8 mouse cellular contexts compared by ENCODE assay signal in genomic region chr17:6005638-6006471, GRCm38 (mm10).
A peak's percentile ranks its signal among the peaks of the same experiment; 100 is the strongest.
DNase-seq lines count a peak whose midpoint lies in the region; ATAC-seq and TF ChIP-seq lines count a peak whose summit lies in the region.

No protein-coding gene starts in this region.

- H3K27me3 ChIP-seq in E14TG2a.4 (ENCODE audit: insufficient read depth, low read length): 0 out of 2 replicates have a peak, but pooled peaks cover 2% of the 10 kb centered on the region
- no peaks in the 10 kb centered on the region for H3K27me3 ChIP-seq in intestine, embryonic 15.5 days (replicated peaks)
- H3K27me3 ChIP-seq in midbrain, embryonic 11.5 days (ENCODE audit: control insufficient read depth, insufficient read depth, low read length): no peaks in the 10 kb centered on the region
- no peaks in the 10 kb centered on the region for H3K27me3 ChIP-seq in splenic B cell, adult 2 months (ENCODE audit: control insufficient read depth, insufficient read depth, low read length, poor library complexity, severe bottlenecking)

- WGBS in intestine, embryonic 15.5 days: 26% methylated on average over 14 of the region's 14 CpGs
- 34% methylated on average over 14 of the region's 14 CpGs for WGBS in midbrain, embryonic 11.5 days

- H3K27ac ChIP-seq in intestine, embryonic 15.5 days: peak overlapping the region; percentile 79
- H3K27ac ChIP-seq in midbrain, embryonic 11.5 days (ENCODE audit: low read depth, low read length): no peak overlapping the region

- no peak overlapping the region for H3K9ac ChIP-seq in intestine, embryonic 15.5 days
- no peak overlapping the region for H3K9ac ChIP-seq in midbrain, embryonic 11.5 days (ENCODE audit: low read length)

- 0 out of 2 replicates have a peak, but pooled peaks have one; percentile 6 for TF ChIP-seq CTCF in E14TG2a.4 (conservative IDR thresholded peaks at IDR 0.05; ENCODE audit: low read length)

- peak overlapping the region; percentile 62 for H3K4me3 ChIP-seq in E14TG2a.4 (replicated peaks; ENCODE audit: low read length)
- no peak overlapping the region for H3K4me3 ChIP-seq in intestine, embryonic 15.5 days (replicated peaks)
- no peak overlapping the region for H3K4me3 ChIP-seq in midbrain, embryonic 11.5 days (ENCODE audit: low read depth, low read length)

- H3K36me3 ChIP-seq in E14TG2a.4 (ENCODE audit: insufficient read depth, low read length): peaks cover 25% of the 10 kb centered on the region
- peaks cover 5% of the 10 kb centered on the region; the same call in 1 of the 2 replicates for H3K36me3 ChIP-seq in intestine, embryonic 15.5 days
- no peaks in the 10 kb centered on the region for H3K36me3 ChIP-seq in midbrain, embryonic 11.5 days (ENCODE audit: control insufficient read depth, insufficient read depth, low read length)
- H3K36me3 ChIP-seq in splenic B cell, adult 2 months (ENCODE audit: control insufficient read depth, insufficient read depth, low read length, poor library complexity, severe bottlenecking): no peaks in the 10 kb centered on the region

- H3K4me2 ChIP-seq in intestine, embryonic 15.5 days (replicated peaks): 0 out of 2 replicates have a peak overlapping the region, but pooled peaks have one; percentile 31
- no peak overlapping the region for H3K4me2 ChIP-seq in midbrain, embryonic 11.5 days

- intact Hi-C loops in left cerebral cortex, postnatal 14 days (cut with DNase I): loop anchor here (2.0 kb wide), 1 partner anchor 29 kb away; no protein-coding TSS in a partner anchor

- DNase-seq in brain, adult 2 months (ENCODE audit: low read depth, low spot score): peak; percentile 94
- peak; percentile 48 to 64 for DNase-seq in frontal cortex, postnatal 14 days (ENCODE audit: low spot score in 2 of 2)
- DNase-seq in left cerebral cortex, postnatal 14 days (ENCODE audit: low spot score in 2 of 2): peak; percentile 78 to 91
- DNase-seq in midbrain, embryonic 11.5 days (ENCODE audit: low spot score, missing footprints): no peak
- DNase-seq in splenic B cell, adult 2 months (ENCODE audit: low read depth, low spot score): peak; percentile 71
- DNase-seq in cerebellum, adult 8-10 months: no peak

- ATAC-seq in intestine, embryonic 15.5 days: peak; percentile 69
- 0 out of 2 replicates have a peak, but pooled peaks have one; percentile 19 for ATAC-seq in midbrain, embryonic 11.5 days (ENCODE audit: low FRiP score)

- H3K9me3 ChIP-seq in E14TG2a.4 (ENCODE audit: low read length): no peaks in the 10 kb centered on the region
- H3K9me3 ChIP-seq in intestine, embryonic 15.5 days: no peaks in the 10 kb centered on the region
- no peaks in the 10 kb centered on the region for H3K9me3 ChIP-seq in midbrain, embryonic 11.5 days (ENCODE audit: control insufficient read depth, low read length)

- peaks cover 21% of the 10 kb centered on the region for H3K4me1 ChIP-seq in E14TG2a.4 (replicated peaks; ENCODE audit: low read depth, low read length)
- peaks cover 23% of the 10 kb centered on the region for H3K4me1 ChIP-seq in intestine, embryonic 15.5 days (replicated peaks)
- no peaks in the 10 kb centered on the region; the same call in 1 of the 2 replicates for H3K4me1 ChIP-seq in midbrain, embryonic 11.5 days (ENCODE audit: control insufficient read depth, insufficient read depth, low read length)

Comparison
In these comparisons a context has a peak if more than half of its experiments do, and no peak if none do; other contexts are left out.
1. DNase-seq: peak in brain, adult 2 months (single experiment), frontal cortex, postnatal 14 days (2 of 2), left cerebral cortex, postnatal 14 days (2 of 2) and splenic B cell, adult 2 months (single experiment); none in midbrain, embryonic 11.5 days (single experiment) and cerebellum, adult 8-10 months (single experiment).